Mouse (Mus musculus) cerebellum, adult 2 months (tissue): ENCODE measurements around the gene Gm17631.

Experiments used
- CTCF ChIP-seq: fragments of 200-500 bp; IDR thresholded peaks from 2 replicates; pipeline ENCODE4 v1.5.1; 2011; ENCODE audit warnings: low read depth, mild to moderate bottlenecking, control low read depth, low read length, moderate library complexity, borderline replicate concordance; ENCODE audit not compliant: insufficient read depth
- POLR2A ChIP-seq: fragments of 200-500 bp; IDR thresholded peaks from 2 replicates; pipeline ENCODE4 v1.6.1; 2011; ENCODE audit warnings: low read length, control low read depth, borderline replicate concordance; ENCODE audit not compliant: insufficient read depth

DNA sequence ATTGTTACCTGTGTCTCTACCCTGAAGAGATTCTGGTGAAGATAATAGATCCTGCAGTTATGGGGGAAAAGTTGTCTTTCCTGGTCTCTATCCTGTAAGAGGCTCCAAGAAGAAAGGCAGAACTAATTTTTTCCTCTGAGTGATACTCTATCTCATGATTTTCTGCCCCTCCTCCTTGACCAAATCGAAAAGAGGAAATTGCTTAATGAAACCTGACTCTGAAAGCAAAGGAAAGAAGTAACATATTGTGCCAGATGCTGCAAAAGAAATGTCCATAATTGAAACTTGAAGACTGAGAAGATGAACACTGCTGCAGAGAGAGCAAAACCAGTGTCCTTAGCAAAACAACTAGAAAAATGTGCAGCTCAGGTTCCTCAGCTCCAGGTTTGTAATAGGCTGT, 14.1 kb downstream of the Gm17631 start, which contains the start of gene Klra17:
- TF ChIP-seq CTCF (no peak), POLR2A (no peak)
